Mouse (Mus musculus): ENCODE results near the gene Aurka.

The Aurka gene

DNA sequence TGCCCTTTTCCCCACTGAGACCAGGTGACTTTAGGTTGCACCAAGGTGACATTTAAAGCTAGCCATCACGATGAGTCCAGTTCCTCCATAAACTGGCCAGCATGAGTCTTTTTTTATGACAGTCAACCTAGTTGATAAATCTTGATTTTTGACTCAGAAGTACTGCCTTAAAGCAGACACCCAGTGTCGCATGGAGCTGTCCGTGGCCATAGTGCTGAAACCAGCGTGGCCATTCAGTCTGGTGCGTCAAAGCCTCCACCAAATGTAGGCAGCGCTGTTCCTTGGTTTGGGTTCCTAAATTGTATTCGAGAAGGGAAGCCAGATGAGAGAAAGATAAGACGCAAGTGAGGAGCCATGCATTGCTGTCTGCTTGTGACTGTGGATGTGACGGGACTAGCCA, 49.5 kb downstream of the Aurka start:
- DNase-seq: no peak

GRCm38 (mm10) chr2:172311731-172312130, 58.6 kb downstream of the Aurka start:
- no peak for DNase-seq

DNA sequence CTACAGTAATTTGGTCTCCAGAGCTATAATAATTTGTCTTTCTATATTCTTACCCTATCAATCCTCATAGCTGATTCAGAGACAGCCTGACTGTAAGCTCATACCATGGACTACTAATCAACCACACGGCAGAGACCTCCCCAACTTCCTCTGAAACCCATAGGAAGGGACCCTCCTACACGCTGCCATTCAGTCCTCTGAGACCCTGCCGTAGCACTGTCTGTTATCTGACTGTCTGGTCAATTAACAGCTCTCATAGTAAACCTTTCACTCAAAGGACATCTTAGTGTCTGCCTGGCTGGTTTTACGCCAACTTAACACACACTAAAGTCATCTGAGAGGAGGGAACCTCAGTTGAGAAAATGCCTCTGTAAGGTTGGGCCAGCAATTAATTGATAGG, 63.8 kb downstream of the Aurka start:
- DNase-seq: no peak

All from layer of hippocampus, adult 9-11 months (tissue).